Mouse (Mus musculus): ENCODE results near the gene Ssx2ip. TPM values are rescaled to one million over a fixed set of nuclear protein-coding genes. Genes with fewer than 3 reads are reported as not detected.
A peak's percentile ranks its signal among the peaks of the same experiment; 100 is the strongest.

Gene Ssx2ip
- polyA plus RNA-seq, 1 experiment from 2014 or later, result 36.1 TPM

DNA sequence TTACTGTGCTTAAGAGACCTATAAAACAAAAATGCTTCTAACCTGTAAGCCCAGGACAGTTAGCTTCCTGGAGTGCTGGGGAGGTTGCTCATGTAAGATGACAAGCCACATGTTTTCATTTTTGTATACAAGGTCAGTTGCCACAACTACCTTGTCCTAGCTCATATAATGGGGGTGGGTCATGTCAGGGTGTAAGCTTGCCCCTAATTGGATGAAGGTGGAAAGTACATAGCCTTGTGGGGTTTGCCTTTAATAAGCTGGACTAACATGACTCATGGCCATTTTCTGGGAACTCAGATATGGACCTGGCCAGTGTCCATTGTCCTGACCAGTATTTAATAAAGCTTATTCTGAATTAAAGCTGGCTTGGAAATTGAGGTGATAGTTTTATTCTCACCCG is 7.5 kb upstream of the Ssx2ip start:
- Histone ChIP-seq H3K27me3 (replicated peaks; ENCODE audit: control insufficient read depth, insufficient read depth, low read length) (no peaks in the 10 kb centered on the region), H3K4me3 (ENCODE audit: low read length) (no peak overlapping the region), H3K4me1 (ENCODE audit: control insufficient read depth, insufficient read depth, low read length) (0 out of 2 replicates have a peak, but pooled peaks cover 2% of the 10 kb centered on the region), H3K9me3 (ENCODE audit: control insufficient read depth, low read length) (no peaks in the 10 kb centered on the region), H3K36me3 (ENCODE audit: control insufficient read depth, insufficient read depth, low read length) (no peaks in the 10 kb centered on the region), H3K4me2 (ENCODE audit: low read depth, low read length) (no peak overlapping the region), H3K27ac (ENCODE audit: low read length) (no peak overlapping the region), H3K9ac (ENCODE audit: low read depth, low read length) (no peak overlapping the region)
- no peak for ATAC-seq
- WGBS, result 87% methylated on average over 1 of the region's 1 CpGs

DNA sequence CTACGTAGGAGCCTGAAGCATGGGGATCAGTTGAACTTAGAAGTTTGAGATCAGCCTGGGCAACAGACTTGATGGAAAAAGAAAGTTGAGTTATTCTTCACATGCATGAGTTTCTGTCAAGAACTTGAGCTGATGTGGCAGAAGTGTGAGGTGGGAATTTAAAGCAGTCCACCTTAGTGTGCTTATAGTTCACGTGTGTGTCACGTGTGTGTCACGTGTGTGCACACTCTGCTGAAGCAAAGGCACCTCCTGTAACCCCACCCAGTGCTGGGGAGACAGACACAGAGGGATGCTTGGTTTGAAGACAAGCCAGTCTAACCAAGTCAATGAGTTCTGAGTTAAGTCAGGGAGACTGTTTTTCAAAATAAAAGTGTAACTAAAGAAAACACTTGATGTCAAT is 6.6 kb upstream of the Ssx2ip start:
- no peaks in the 10 kb centered on the region for H3K27me3 ChIP-seq (replicated peaks; ENCODE audit: control insufficient read depth, insufficient read depth, low read length)
- no peak overlapping the region for H3K27ac ChIP-seq (ENCODE audit: low read length)
- H3K9ac ChIP-seq (ENCODE audit: low read depth, low read length), result no peak overlapping the region
- H3K36me3 ChIP-seq (ENCODE audit: control insufficient read depth, insufficient read depth, low read length), result no peaks in the 10 kb centered on the region
- 0 out of 2 replicates have a peak, but pooled peaks cover 2% of the 10 kb centered on the region for H3K4me1 ChIP-seq (ENCODE audit: control insufficient read depth, insufficient read depth, low read length)
- H3K4me2 ChIP-seq (ENCODE audit: low read depth, low read length), result no peak overlapping the region
- 92% methylated on average over 4 of the region's 4 CpGs for WGBS
- no peak for ATAC-seq
- no peaks in the 10 kb centered on the region; the same call in 1 of the 2 replicates for H3K9me3 ChIP-seq (ENCODE audit: control insufficient read depth, low read length)
- H3K4me3 ChIP-seq (ENCODE audit: low read length), result no peak overlapping the region

DNA sequence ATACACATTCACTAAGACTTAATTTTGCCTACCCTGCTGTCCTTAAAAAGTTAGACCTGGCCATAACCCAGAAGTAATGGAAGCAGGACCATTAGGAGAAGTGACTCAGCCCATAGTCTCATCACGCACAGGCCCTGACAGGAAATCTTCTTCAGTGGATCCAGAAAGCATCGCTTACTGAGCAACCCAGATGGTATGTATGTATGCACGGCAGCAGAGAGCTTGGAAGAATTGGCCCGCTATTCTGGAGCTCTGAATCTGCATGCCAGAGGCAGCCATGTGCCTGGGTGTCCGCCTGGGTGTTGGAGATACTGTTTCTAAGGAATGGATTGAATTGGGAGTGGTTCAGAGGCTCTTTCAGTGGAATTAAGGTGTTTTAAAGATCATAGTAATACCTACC is 5.2 kb upstream of the Ssx2ip start:
- H3K36me3 ChIP-seq (ENCODE audit: control insufficient read depth, insufficient read depth, low read length), result no peaks in the 10 kb centered on the region
- no peak for ATAC-seq
- H3K9me3 ChIP-seq (ENCODE audit: control insufficient read depth, low read length), result no peaks in the 10 kb centered on the region; the same call in 1 of the 2 replicates
- H3K4me3 ChIP-seq (ENCODE audit: low read length), result no peak overlapping the region
- H3K4me1 ChIP-seq (ENCODE audit: control insufficient read depth, insufficient read depth, low read length), result peaks cover 5% of the 10 kb centered on the region; the same call in 1 of the 2 replicates
- H3K27ac ChIP-seq (ENCODE audit: low read length), result no peak overlapping the region
- H3K4me2 ChIP-seq (ENCODE audit: low read depth, low read length), result no peak overlapping the region
- WGBS, result 89% methylated on average over 5 of the region's 5 CpGs
- H3K9ac ChIP-seq (ENCODE audit: low read depth, low read length), result no peak overlapping the region
- H3K27me3 ChIP-seq (replicated peaks; ENCODE audit: control insufficient read depth, insufficient read depth, low read length), result no peaks in the 10 kb centered on the region

DNA sequence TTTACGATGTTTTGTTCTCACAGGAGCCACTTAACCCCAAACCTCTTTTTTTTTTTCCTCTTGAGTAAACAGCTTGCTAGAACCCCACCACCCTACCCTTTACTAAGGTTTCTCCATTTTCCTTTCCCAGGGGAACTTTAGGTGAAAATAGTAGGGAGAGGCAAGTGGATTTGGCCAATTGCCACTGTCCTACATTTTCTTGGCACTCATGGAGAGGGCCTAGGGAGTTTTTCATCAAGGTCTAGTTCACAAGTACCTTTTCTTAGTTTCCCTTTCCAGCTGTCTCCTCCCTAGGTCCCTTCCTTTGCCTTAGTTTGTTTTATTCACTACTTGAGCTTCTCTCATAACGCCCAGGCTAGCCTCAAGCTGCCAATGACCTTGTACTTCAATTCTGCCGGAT is 672 bp upstream of the Ssx2ip start:
- 39% methylated on average over 3 of the region's 3 CpGs for WGBS
- Histone ChIP-seq H3K27me3 (replicated peaks; ENCODE audit: control insufficient read depth, insufficient read depth, low read length) (no peaks in the 10 kb centered on the region), H3K4me2 (ENCODE audit: low read depth, low read length) (peak overlapping the region; percentile 73), H3K36me3 (ENCODE audit: control insufficient read depth, insufficient read depth, low read length) (no peaks in the 10 kb centered on the region), H3K9me3 (ENCODE audit: control insufficient read depth, low read length) (no peaks in the 10 kb centered on the region; the same call in 1 of the 2 replicates), H3K4me3 (ENCODE audit: low read length) (peak overlapping the region; percentile 92), H3K4me1 (ENCODE audit: control insufficient read depth, insufficient read depth, low read length) (peaks cover 8% of the 10 kb centered on the region; the same call in 1 of the 2 replicates), H3K27ac (ENCODE audit: low read length) (peak overlapping the region; percentile 66), H3K9ac (ENCODE audit: low read depth, low read length) (peak overlapping the region; percentile 95)
- no peak for ATAC-seq

DNA sequence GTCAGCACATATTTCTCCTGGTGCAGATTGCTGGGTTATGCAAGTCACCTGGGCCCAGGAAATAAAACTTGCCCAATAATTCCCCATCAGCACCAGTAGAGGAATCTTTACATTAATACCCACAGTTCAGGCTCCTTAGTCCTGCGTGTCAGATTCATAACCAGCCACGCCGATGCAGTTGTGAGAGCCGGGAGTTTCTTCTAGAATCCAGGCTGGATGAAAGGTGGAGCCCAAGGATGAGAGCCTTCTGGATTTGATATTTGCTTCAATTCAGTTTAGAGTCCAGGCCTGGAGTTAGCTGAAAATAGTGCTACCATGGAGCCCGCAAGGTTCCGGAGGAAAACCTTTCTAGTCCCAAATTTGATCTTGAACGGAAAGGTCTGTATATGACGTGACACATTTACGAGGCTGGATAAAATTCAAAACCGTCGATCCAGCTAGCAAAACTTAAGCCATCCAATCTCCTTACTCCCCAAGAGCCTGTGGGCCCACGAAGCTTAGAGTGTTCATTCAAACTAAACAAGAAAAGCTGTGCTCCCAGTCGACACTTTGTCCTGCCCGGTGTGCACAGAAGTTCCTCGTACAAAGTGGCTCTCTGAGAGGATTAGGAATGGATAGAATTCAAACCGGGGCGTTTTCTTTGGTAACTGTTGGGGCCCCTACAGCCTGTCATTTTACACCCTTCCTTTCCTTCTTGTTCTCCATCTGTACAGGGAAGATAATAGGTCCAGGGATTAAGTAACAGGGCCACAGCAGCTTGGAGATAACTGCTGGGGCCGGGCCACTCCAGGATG is 968 bp downstream of the Ssx2ip start:
- Histone ChIP-seq H3K9me3 (ENCODE audit: control insufficient read depth, low read length) (no peaks in the 10 kb centered on the region; the same call in 1 of the 2 replicates), H3K4me3 (ENCODE audit: low read length) (peak overlapping the region; percentile 92), H3K36me3 (ENCODE audit: control insufficient read depth, insufficient read depth, low read length) (no peaks in the 10 kb centered on the region), H3K9ac (ENCODE audit: low read depth, low read length) (peak overlapping the region; percentile 95), H3K27ac (ENCODE audit: low read length) (peak overlapping the region; percentile 93), H3K4me1 (ENCODE audit: control insufficient read depth, insufficient read depth, low read length) (peaks cover 8% of the 10 kb centered on the region; the same call in 1 of the 2 replicates), H3K27me3 (replicated peaks; ENCODE audit: control insufficient read depth, insufficient read depth, low read length) (no peaks in the 10 kb centered on the region), H3K4me2 (ENCODE audit: low read depth, low read length) (peak overlapping the region; percentile 73)
- peak; percentile 34 for ATAC-seq
- WGBS, result 27% methylated on average over 18 of the region's 18 CpGs

DNA sequence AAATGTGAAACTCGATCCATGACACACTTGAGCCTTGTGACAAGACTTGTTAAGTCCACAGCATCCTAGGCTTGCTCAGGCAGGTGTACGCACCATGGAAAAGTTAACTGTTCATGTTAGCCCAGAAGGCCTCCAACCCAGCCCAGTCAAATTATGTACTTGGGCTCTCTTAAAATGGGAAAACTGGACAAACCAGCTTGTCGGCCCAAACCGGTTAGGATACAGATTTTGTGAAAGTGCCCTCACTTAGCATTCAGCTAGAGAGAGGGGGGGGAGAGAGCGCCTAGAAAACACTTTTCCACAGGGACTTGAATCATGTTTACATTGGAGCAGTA is 1.5 kb downstream of the Ssx2ip start:
- H3K27ac ChIP-seq (ENCODE audit: low read length), result peak overlapping the region; percentile 93
- peak overlapping the region; percentile 92 for H3K4me3 ChIP-seq (ENCODE audit: low read length)
- peaks cover 8% of the 10 kb centered on the region; the same call in 1 of the 2 replicates for H3K4me1 ChIP-seq (ENCODE audit: control insufficient read depth, insufficient read depth, low read length)
- H3K36me3 ChIP-seq (ENCODE audit: control insufficient read depth, insufficient read depth, low read length), result no peaks in the 10 kb centered on the region
- H3K9me3 ChIP-seq (ENCODE audit: control insufficient read depth, low read length), result no peaks in the 10 kb centered on the region; the same call in 1 of the 2 replicates
- H3K27me3 ChIP-seq (replicated peaks; ENCODE audit: control insufficient read depth, insufficient read depth, low read length), result no peaks in the 10 kb centered on the region
- H3K4me2 ChIP-seq (ENCODE audit: low read depth, low read length), result peak overlapping the region; percentile 73
- ATAC-seq, result no peak
- 45% methylated on average over 5 of the region's 5 CpGs for WGBS
- H3K9ac ChIP-seq (ENCODE audit: low read depth, low read length), result peak overlapping the region; percentile 60

DNA sequence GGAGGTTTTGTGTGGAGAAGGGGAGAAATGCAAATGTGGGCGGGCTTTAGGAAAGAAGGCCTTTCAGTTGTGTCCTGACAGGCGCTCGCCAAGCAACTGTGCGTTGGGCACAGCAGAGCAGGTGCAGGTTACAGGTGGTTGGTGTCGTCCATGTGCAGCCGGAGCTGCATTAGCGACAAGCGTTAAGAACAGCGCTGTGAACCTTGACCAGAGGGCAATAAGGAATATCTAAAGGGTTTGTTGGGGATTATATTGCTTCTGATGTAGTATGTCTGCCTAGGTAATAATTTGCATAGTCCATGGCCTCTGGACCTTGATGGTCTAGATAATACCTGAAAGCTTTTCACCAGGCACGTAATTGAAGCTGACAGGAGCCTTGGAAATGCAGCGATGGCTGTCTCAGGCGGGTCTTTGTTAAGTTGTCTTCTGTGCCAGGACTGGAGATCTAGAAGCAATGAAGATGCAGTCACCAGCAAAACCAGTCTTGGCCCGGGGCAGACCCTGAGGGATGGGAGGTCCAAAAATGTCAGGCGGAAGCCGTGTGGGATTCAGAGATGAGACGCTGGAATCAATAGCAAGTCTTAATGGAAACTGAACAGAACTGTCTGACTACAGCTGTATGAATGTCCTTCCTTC is 2.8 kb downstream of the Ssx2ip start:
- 62% methylated on average over 16 of the region's 16 CpGs for WGBS
- H3K27ac ChIP-seq (ENCODE audit: low read length), result peak overlapping the region; percentile 93

DNA sequence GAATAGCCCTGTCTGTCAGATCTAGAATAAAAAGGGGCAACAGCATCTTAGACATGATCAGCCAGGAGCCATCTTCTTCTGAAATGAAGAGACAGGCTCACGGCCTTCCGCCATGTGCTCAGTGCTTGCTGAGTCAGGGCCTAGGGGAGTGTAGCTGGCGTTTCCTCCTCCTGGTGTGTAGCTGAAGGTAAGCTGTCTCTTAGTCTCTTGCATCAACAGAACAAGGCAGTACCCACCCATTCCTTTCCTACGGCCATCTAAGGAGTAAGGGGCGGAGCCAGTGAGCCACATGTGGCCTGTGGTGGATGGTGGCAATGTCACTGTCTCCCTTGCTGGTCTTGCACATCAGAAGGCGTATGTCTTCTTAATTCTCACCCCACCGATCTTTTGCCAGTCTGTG is 5.7 kb downstream of the Ssx2ip start:
- no peaks in the 10 kb centered on the region for H3K27me3 ChIP-seq (replicated peaks; ENCODE audit: control insufficient read depth, insufficient read depth, low read length)
- peaks cover 23% of the 10 kb centered on the region for H3K4me1 ChIP-seq (ENCODE audit: control insufficient read depth, insufficient read depth, low read length)
- no peak overlapping the region for H3K4me2 ChIP-seq (ENCODE audit: low read depth, low read length)
- no peak overlapping the region for H3K9ac ChIP-seq (ENCODE audit: low read depth, low read length)
- H3K36me3 ChIP-seq (ENCODE audit: control insufficient read depth, insufficient read depth, low read length), result 0 out of 2 replicates have a peak, but pooled peaks cover 2% of the 10 kb centered on the region
- ATAC-seq, result 0 out of 2 replicates have a peak, but pooled peaks have one; percentile 12
- 69% methylated on average over 7 of the region's 7 CpGs for WGBS
- H3K4me3 ChIP-seq (ENCODE audit: low read length), result no peak overlapping the region
- peak overlapping the region; percentile 16 for H3K27ac ChIP-seq (ENCODE audit: low read length)
- H3K9me3 ChIP-seq (ENCODE audit: control insufficient read depth, low read length), result no peaks in the 10 kb centered on the region

More for the DNA sequence above, 2.8 kb downstream of the Ssx2ip start:
- no peaks in the 10 kb centered on the region; the same call in 1 of the 2 replicates for H3K9me3 ChIP-seq (ENCODE audit: control insufficient read depth, low read length)
- peak; percentile 69 for ATAC-seq
- H3K9ac ChIP-seq (ENCODE audit: low read depth, low read length), result peak overlapping the region; percentile 21
- H3K4me2 ChIP-seq (ENCODE audit: low read depth, low read length), result peak overlapping the region; percentile 73
- H3K4me3 ChIP-seq (ENCODE audit: low read length), result peak overlapping the region; percentile 18
- H3K36me3 ChIP-seq (ENCODE audit: control insufficient read depth, insufficient read depth, low read length), result no peaks in the 10 kb centered on the region
- peaks cover 15% of the 10 kb centered on the region for H3K4me1 ChIP-seq (ENCODE audit: control insufficient read depth, insufficient read depth, low read length)
- no peaks in the 10 kb centered on the region for H3K27me3 ChIP-seq (replicated peaks; ENCODE audit: control insufficient read depth, insufficient read depth, low read length)

DNA sequence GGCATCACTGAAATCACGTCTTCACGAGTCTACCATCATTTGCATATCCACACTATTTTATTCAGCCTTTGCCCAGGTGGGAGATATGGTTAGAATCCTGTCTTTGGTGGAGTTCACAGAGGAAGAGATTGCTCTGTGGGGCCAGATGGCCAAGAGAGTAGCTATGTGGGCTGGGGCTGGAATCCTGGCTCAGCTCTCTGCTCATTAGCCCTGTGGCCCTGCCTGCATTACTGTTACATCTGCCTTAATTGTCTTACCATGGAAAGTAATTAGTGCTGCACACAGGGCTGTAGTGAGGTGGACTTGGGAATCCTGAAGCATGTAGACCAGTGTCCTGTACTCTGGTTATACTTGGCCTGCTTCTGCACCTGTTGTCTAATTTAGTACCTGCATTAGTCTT is 7.6 kb downstream of the Ssx2ip start:
- Histone ChIP-seq H3K27me3 (replicated peaks; ENCODE audit: control insufficient read depth, insufficient read depth, low read length) (no peaks in the 10 kb centered on the region), H3K9me3 (ENCODE audit: control insufficient read depth, low read length) (no peaks in the 10 kb centered on the region), H3K27ac (ENCODE audit: low read length) (peak overlapping the region; percentile 46), H3K4me2 (ENCODE audit: low read depth, low read length) (no peak overlapping the region; the same call in 1 of the 2 replicates), H3K4me3 (ENCODE audit: low read length) (no peak overlapping the region), H3K36me3 (ENCODE audit: control insufficient read depth, insufficient read depth, low read length) (0 out of 2 replicates have a peak, but pooled peaks cover 5% of the 10 kb centered on the region), H3K9ac (ENCODE audit: low read depth, low read length) (no peak overlapping the region; the same call in 1 of the 2 replicates), H3K4me1 (ENCODE audit: control insufficient read depth, insufficient read depth, low read length) (peaks cover 21% of the 10 kb centered on the region; the same call in 1 of the 2 replicates)
- no peak for ATAC-seq
- 69% methylated on average over 2 of the region's 2 CpGs for WGBS

All from intestine, embryonic 16.5 days (tissue).